Mouse (Mus musculus): ENCODE measurements around the gene Arhgap42. TPM values are rescaled to one million over a fixed set of nuclear protein-coding genes. Genes with fewer than 3 reads are reported as not detected.

Gene Arhgap42
- polyA plus RNA-seq, 1 experiment from 2014 or later = 28.8 TPM

DNA sequence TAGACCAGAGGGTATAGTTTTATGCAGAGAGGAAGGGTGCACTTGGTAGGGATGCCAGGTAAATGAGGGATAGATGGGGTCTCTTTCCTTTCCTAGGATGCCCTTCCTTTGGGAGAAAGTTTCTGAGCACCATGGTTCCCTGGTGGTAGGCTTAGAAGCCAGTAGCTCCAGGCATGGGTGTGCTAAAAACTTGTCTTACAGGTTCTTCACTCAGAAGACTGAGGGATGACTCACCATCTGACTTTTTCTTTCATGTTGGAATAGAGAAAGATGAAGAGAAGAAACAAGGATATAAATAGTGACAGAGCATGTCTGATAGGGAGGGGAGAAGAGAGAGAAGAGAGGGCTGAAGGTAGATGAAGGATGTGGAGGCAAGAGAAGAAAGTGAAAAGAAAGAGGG, 7.1 kb upstream of the Arhgap42 start:
- Histone ChIP-seq H3K4me2 (ENCODE audit: low read depth, low read length) (no peak overlapping the region), H3K9ac (ENCODE audit: low read depth, low read length) (no peak overlapping the region), H3K9me3 (ENCODE audit: control insufficient read depth, low read length) (no peaks in the 10 kb centered on the region), H3K36me3 (ENCODE audit: control insufficient read depth, insufficient read depth, low read length) (no peaks in the 10 kb centered on the region), H3K27ac (replicated peaks; ENCODE audit: low read depth, low read length) (no peak overlapping the region), H3K4me1 (ENCODE audit: control insufficient read depth, insufficient read depth, low read length) (no peaks in the 10 kb centered on the region), H3K27me3 (replicated peaks; ENCODE audit: control insufficient read depth, insufficient read depth, low read length) (no peaks in the 10 kb centered on the region), H3K4me3 (ENCODE audit: low read depth, low read length) (no peak overlapping the region)
- DNase-seq (ENCODE audit: low spot score) (peak; percentile 51), ATAC-seq (ENCODE audit: low read depth) (peak; percentile 41; the same call in 1 of the 2 replicates)

DNA sequence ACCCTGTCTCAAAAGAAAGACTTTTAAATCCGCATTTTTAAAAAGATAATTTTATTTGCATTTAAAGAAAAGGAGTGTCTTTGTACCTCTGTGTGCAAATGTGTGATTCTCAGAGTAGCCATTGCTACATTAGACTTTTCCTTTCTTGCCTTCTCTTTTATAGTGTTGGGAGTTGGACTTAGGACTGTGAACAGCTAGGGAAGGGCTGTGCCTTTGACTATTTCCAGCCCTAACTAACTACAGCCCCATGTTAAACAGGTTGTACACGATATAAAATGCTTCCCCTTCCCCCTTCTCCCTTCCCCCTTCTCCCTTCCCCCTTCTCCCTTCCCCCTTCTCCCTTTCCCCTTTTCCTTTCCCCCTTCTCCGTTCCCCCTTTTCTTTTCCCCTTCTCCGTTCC, 4.9 kb upstream of the Arhgap42 start:
- H3K4me3 ChIP-seq (ENCODE audit: low read depth, low read length) = no peak overlapping the region
- H3K27ac ChIP-seq (replicated peaks; ENCODE audit: low read depth, low read length) = no peak overlapping the region

DNA sequence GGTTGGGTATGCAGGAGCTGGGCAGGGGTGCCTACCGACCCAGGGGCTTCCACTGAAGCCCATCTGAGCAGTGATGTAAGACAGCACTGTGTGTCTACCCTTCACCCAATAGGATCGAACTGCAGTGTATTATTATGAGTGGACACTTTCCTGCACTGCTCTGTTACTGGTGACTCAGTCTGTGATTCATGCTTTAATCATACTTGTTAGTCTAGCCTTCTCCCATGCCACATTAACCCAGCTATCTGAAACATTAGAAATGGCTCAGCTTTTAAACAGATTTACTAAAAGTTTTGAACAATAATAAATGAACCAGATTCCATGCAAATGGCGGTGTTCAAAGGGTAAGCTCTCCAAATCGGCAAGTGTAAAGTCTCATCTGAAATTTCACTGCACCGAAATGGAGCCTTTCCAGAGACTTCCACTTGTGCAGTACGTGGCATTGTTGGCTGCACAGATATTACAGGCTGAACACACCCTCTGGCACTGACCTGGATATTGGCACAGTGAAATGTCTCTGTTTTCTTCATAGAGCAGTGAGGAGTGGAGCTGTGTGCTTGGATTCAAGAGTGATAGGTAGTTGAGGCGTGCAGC, 2.4 kb upstream of the Arhgap42 start:
- Histone ChIP-seq H3K4me2 (ENCODE audit: low read depth, low read length) (no peak overlapping the region), H3K9me3 (ENCODE audit: control insufficient read depth, low read length) (no peaks in the 10 kb centered on the region), H3K9ac (ENCODE audit: low read depth, low read length) (no peak overlapping the region), H3K36me3 (ENCODE audit: control insufficient read depth, insufficient read depth, low read length) (no peaks in the 10 kb centered on the region), H3K27ac (replicated peaks; ENCODE audit: low read depth, low read length) (no peak overlapping the region), H3K4me1 (ENCODE audit: control insufficient read depth, insufficient read depth, low read length) (peaks cover 7% of the 10 kb centered on the region; the same call in 1 of the 2 replicates), H3K4me3 (ENCODE audit: low read depth, low read length) (no peak overlapping the region), H3K27me3 (replicated peaks; ENCODE audit: control insufficient read depth, insufficient read depth, low read length) (no peaks in the 10 kb centered on the region)
- WGBS = 81% methylated on average over 7 of the region's 7 CpGs
- no peak for DNase-seq (ENCODE audit: low spot score)
- no peak for ATAC-seq (ENCODE audit: low read depth)

More for the DNA sequence above, 4.9 kb upstream of the Arhgap42 start:
- no peak overlapping the region for H3K9ac ChIP-seq (ENCODE audit: low read depth, low read length)
- 59% methylated on average over 4 of the region's 4 CpGs for WGBS
- no peaks in the 10 kb centered on the region for H3K9me3 ChIP-seq (ENCODE audit: control insufficient read depth, low read length)
- no peak overlapping the region for H3K4me2 ChIP-seq (ENCODE audit: low read depth, low read length)
- H3K4me1 ChIP-seq (ENCODE audit: control insufficient read depth, insufficient read depth, low read length) = no peaks in the 10 kb centered on the region
- H3K36me3 ChIP-seq (ENCODE audit: control insufficient read depth, insufficient read depth, low read length) = no peaks in the 10 kb centered on the region
- DNase-seq (ENCODE audit: low spot score) (no peak), ATAC-seq (ENCODE audit: low read depth) (no peak)
- H3K27me3 ChIP-seq (replicated peaks; ENCODE audit: control insufficient read depth, insufficient read depth, low read length) = no peaks in the 10 kb centered on the region

DNA sequence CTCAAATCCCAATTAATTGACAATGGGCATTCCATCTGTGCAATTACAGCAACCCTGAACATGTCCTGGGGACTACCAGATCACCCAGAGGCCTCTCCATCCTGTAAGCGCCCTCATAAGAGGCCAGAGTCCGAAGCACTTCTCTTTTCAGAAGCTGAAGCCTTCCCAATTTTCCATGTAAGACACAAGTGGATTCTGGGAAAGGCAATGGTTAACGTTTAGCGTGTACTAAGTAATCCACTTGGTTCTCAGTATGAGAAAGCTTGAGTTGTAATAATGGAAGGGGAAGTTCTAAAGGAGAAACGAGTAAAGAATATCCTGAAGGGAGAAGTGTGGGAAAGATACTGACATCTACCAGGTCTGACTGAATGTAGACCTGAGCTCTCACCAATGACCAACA, 1.4 kb downstream of the Arhgap42 start:
- Histone ChIP-seq H3K4me2 (ENCODE audit: low read depth, low read length) (peak overlapping the region; percentile 70), H3K9me3 (ENCODE audit: control insufficient read depth, low read length) (no peaks in the 10 kb centered on the region; the same call in 1 of the 2 replicates), H3K4me3 (ENCODE audit: low read depth, low read length) (peak overlapping the region; percentile 79), H3K4me1 (ENCODE audit: control insufficient read depth, insufficient read depth, low read length) (peaks cover 7% of the 10 kb centered on the region; the same call in 1 of the 2 replicates), H3K36me3 (ENCODE audit: control insufficient read depth, insufficient read depth, low read length) (no peaks in the 10 kb centered on the region), H3K27me3 (replicated peaks; ENCODE audit: control insufficient read depth, insufficient read depth, low read length) (no peaks in the 10 kb centered on the region), H3K9ac (ENCODE audit: low read depth, low read length) (peak overlapping the region; percentile 97; the same call in 1 of the 2 replicates), H3K27ac (replicated peaks; ENCODE audit: low read depth, low read length) (no peak overlapping the region; the same call in 1 of the 2 replicates)
- 32% methylated on average over 5 of the region's 5 CpGs for WGBS
- no peak for DNase-seq (ENCODE audit: low spot score)
- ATAC-seq (ENCODE audit: low read depth) = no peak

DNA sequence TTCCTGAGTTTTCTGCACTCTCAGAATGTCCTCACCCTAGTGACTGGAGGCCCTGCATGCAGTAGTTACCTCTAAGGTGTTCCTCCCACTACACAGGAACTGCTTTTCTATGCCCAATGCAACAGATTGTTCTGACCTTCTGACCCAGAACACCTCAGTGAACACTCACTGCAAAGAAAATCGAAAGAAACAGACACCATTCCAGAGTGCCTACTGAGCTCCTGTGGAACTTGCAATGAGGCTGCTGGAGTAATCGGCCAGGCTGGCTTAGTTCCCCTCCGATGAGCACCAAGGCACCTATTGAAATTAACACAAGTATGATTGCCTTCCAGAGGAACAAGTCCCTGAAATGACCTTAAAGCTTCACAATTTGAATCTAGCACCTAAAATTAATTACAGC, 9.2 kb downstream of the Arhgap42 start:
- WGBS = 71% methylated on average over 3 of the region's 3 CpGs
- no peaks in the 10 kb centered on the region; the same call in 1 of the 2 replicates for H3K9me3 ChIP-seq (ENCODE audit: control insufficient read depth, low read length)
- no peak for DNase-seq (ENCODE audit: low spot score)

DNA sequence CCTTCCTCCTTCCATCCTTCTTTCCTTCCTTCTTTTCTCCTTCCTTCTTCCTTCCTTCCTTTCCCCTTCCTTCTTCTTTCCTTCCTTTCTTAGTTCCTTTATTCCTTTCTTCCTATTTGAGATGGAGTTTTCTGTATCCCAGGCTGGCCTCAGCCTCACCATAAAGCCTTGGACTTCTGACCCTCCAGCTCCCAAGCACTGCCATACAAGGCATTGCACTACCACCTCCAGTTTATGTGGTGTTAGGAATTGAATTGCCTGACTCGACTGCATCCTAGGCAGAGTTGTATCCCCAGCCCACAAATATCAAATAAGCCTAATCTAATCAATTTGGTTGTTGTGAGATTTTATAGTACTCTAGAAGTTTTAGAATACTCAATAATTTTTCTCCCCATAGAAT, 14.1 kb downstream of the Arhgap42 start:
- ATAC-seq (ENCODE audit: low read depth) = no peak
- 0 out of 2 replicates have a peak, but pooled peaks cover 7% of the 10 kb centered on the region for H3K4me1 ChIP-seq (ENCODE audit: control insufficient read depth, insufficient read depth, low read length)
- WGBS = 61% methylated on average over 1 of the region's 1 CpGs
- H3K4me3 ChIP-seq (ENCODE audit: low read depth, low read length) = no peak overlapping the region
- no peak overlapping the region for H3K4me2 ChIP-seq (ENCODE audit: low read depth, low read length)
- no peak for DNase-seq (ENCODE audit: low spot score)
- H3K9me3 ChIP-seq (ENCODE audit: control insufficient read depth, low read length) = no peaks in the 10 kb centered on the region
- H3K9ac ChIP-seq (ENCODE audit: low read depth, low read length) = no peak overlapping the region
- H3K36me3 ChIP-seq (ENCODE audit: control insufficient read depth, insufficient read depth, low read length) = no peaks in the 10 kb centered on the region
- no peaks in the 10 kb centered on the region for H3K27me3 ChIP-seq (replicated peaks; ENCODE audit: control insufficient read depth, insufficient read depth, low read length)
- H3K27ac ChIP-seq (replicated peaks; ENCODE audit: low read depth, low read length) = no peak overlapping the region

More for the DNA sequence above, 9.2 kb downstream of the Arhgap42 start:
- 0 out of 2 replicates have a peak, but pooled peaks cover 3% of the 10 kb centered on the region for H3K4me1 ChIP-seq (ENCODE audit: control insufficient read depth, insufficient read depth, low read length)
- H3K36me3 ChIP-seq (ENCODE audit: control insufficient read depth, insufficient read depth, low read length) = no peaks in the 10 kb centered on the region
- H3K4me2 ChIP-seq (ENCODE audit: low read depth, low read length) = no peak overlapping the region
- no peak for ATAC-seq (ENCODE audit: low read depth)
- no peak overlapping the region for H3K9ac ChIP-seq (ENCODE audit: low read depth, low read length)
- H3K4me3 ChIP-seq (ENCODE audit: low read depth, low read length) = no peak overlapping the region
- no peaks in the 10 kb centered on the region for H3K27me3 ChIP-seq (replicated peaks; ENCODE audit: control insufficient read depth, insufficient read depth, low read length)
- H3K27ac ChIP-seq (replicated peaks; ENCODE audit: low read depth, low read length) = no peak overlapping the region

DNA sequence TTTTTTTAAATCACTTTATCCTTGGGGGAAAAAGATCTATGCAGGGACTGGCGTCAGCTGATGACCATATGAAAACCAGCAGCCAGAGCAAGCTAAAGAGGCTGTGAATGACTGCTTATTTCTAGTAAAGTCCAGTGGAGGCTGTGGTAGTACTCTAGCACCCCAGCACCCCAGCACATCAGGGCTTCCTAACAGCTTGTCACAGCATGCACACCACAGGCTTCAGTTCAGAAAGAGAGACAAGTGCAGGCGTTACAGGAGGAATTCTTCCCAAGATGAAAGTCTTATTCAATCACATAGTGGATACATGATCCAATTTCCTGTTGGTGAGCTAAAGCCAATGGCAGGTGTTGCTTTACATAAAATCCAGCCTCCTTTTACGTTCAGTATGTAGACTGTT, 15.5 kb downstream of the Arhgap42 start:
- no peaks in the 10 kb centered on the region for H3K36me3 ChIP-seq (ENCODE audit: control insufficient read depth, insufficient read depth, low read length)
- H3K4me1 ChIP-seq (ENCODE audit: control insufficient read depth, insufficient read depth, low read length) = peaks cover 5% of the 10 kb centered on the region; the same call in 1 of the 2 replicates
- H3K4me2 ChIP-seq (ENCODE audit: low read depth, low read length) = no peak overlapping the region
- ATAC-seq (ENCODE audit: low read depth) = peak; percentile 62
- DNase-seq (ENCODE audit: low spot score) = peak; percentile 34
- no peaks in the 10 kb centered on the region for H3K27me3 ChIP-seq (replicated peaks; ENCODE audit: control insufficient read depth, insufficient read depth, low read length)
- WGBS = 28% methylated on average over 3 of the region's 3 CpGs
- H3K9ac ChIP-seq (ENCODE audit: low read depth, low read length) = no peak overlapping the region
- no peaks in the 10 kb centered on the region for H3K9me3 ChIP-seq (ENCODE audit: control insufficient read depth, low read length)
- no peak overlapping the region for H3K27ac ChIP-seq (replicated peaks; ENCODE audit: low read depth, low read length)
- H3K4me3 ChIP-seq (ENCODE audit: low read depth, low read length) = no peak overlapping the region

DNA sequence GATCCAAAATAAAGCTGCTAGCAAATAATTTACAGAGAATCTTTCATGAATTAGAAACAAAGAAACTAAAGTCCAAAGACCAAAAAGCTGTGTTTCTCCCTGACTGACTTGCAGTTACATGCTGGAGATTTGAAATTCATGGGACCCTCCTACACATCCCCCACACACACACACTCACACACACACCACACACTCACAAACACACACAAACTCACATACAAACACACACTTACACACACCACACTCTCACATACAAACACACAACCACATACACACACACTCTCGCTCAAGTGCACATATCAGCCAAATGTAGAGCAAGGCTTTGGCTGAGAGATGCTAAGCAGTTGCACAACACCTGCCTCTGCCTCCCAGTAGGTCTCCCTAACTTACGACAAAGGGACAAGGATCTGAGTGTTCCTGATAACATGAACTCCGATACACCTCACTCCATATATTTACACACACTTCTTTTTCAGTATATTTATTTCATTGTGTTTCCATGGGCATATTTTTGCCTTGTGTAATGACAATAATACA, 16.9 kb downstream of the Arhgap42 start:
- H3K36me3 ChIP-seq (ENCODE audit: control insufficient read depth, insufficient read depth, low read length) = no peaks in the 10 kb centered on the region
- no peak for ATAC-seq (ENCODE audit: low read depth)
- no peak overlapping the region for H3K27ac ChIP-seq (replicated peaks; ENCODE audit: low read depth, low read length)
- no peak overlapping the region for H3K4me3 ChIP-seq (ENCODE audit: low read depth, low read length)
- peaks cover 5% of the 10 kb centered on the region; the same call in 1 of the 2 replicates for H3K4me1 ChIP-seq (ENCODE audit: control insufficient read depth, insufficient read depth, low read length)
- H3K9ac ChIP-seq (ENCODE audit: low read depth, low read length) = no peak overlapping the region
- no peaks in the 10 kb centered on the region for H3K27me3 ChIP-seq (replicated peaks; ENCODE audit: control insufficient read depth, insufficient read depth, low read length)
- no peak for DNase-seq (ENCODE audit: low spot score)
- no peaks in the 10 kb centered on the region for H3K9me3 ChIP-seq (ENCODE audit: control insufficient read depth, low read length)
- 83% methylated on average over 3 of the region's 3 CpGs for WGBS
- H3K4me2 ChIP-seq (ENCODE audit: low read depth, low read length) = no peak overlapping the region

DNA sequence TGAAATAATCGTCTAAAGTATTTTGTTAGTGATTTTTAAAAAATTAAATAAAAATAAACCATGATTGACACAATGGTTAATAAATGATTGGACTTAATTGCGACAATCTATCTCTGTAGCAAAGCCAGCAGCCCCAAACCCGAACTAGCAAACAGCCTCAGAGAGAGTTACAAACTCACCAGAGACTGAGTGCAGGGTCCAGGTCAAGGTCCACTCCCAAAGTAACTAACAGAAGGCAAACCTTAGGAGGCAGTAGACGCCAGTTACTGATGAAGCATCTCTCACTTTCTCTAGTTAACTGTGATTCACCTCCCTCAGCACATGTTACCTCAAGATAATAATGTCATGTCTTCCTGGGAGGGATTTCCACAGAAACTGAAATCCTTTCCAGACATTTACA, 17.7 kb downstream of the Arhgap42 start:
- no peak for ATAC-seq (ENCODE audit: low read depth)
- H3K27ac ChIP-seq (replicated peaks; ENCODE audit: low read depth, low read length) = no peak overlapping the region
- H3K27me3 ChIP-seq (replicated peaks; ENCODE audit: control insufficient read depth, insufficient read depth, low read length) = no peaks in the 10 kb centered on the region

More for the DNA sequence above, 17.7 kb downstream of the Arhgap42 start:
- Histone ChIP-seq H3K4me3 (ENCODE audit: low read depth, low read length) (no peak overlapping the region), H3K9me3 (ENCODE audit: control insufficient read depth, low read length) (no peaks in the 10 kb centered on the region), H3K36me3 (ENCODE audit: control insufficient read depth, insufficient read depth, low read length) (no peaks in the 10 kb centered on the region), H3K9ac (ENCODE audit: low read depth, low read length) (no peak overlapping the region), H3K4me1 (ENCODE audit: control insufficient read depth, insufficient read depth, low read length) (peaks cover 5% of the 10 kb centered on the region; the same call in 1 of the 2 replicates), H3K4me2 (ENCODE audit: low read depth, low read length) (no peak overlapping the region)
- WGBS = 76% methylated on average over 4 of the region's 4 CpGs
- DNase-seq (ENCODE audit: low spot score) = no peak
